ENCODE assay signal across 8 mouse cellular contexts in the genomic region with DNA sequence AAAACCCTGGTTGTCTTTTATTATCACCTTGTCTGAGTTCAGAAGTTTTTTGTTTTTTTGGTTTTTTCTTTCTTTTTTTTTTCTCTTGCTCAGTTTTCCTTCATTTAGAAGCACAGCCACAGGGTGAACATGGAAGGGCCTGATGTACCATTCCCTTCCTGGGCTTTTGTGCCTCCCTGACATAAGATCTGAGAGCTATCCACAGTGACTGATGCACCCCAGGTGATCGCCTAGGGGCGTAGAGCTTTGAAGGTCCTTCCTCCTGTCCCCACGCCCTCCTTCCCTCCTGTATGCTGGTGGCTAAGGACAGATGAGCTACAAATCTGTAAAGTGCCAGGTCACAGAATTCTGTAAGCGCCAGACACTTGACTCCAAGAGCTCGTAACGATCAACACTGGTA.
DNase-seq lines count a peak whose midpoint lies in the region; ATAC-seq and TF ChIP-seq lines count a peak whose summit lies in the region.
"Had no signal": no experiment of that assay in that cellular context is flagged by ENCODE, and none has a peak within 500 bp of the region (broad histone marks: within the 10 kb centered on the region; RNA-seq: fewer than 3 reads in every experiment).

No protein-coding gene starts in this region.

- peaks cover 28% of the 10 kb centered on the region for H3K4me1 ChIP-seq in lung, embryonic 14.5 days (ENCODE audit: insufficient read depth)
- peaks cover 36% of the 10 kb centered on the region for H3K4me1 ChIP-seq in embryonic facial prominence, embryonic 13.5 days
- H3K4me1 ChIP-seq in hindbrain, embryonic 14.5 days (replicated peaks; ENCODE audit: control insufficient read depth, insufficient read depth, low read length): peaks cover 14% of the 10 kb centered on the region
- peaks cover 17% of the 10 kb centered on the region for H3K4me1 ChIP-seq in neural tube, embryonic 13.5 days (replicated peaks)

- peak overlapping the region; percentile 90 for H3K27ac ChIP-seq in lung, embryonic 14.5 days (ENCODE audit: low read depth)
- H3K27ac ChIP-seq in embryonic facial prominence, embryonic 13.5 days: peak overlapping the region; percentile 79
- peak overlapping the region; percentile 35 for H3K27ac ChIP-seq in hindbrain, embryonic 14.5 days
- peak overlapping the region; percentile 81 for H3K27ac ChIP-seq in neural tube, embryonic 13.5 days (replicated peaks)

- H3K4me2 ChIP-seq in lung, embryonic 14.5 days: no peak overlapping the region
- no peak overlapping the region for H3K4me2 ChIP-seq in embryonic facial prominence, embryonic 13.5 days
- H3K4me2 ChIP-seq in hindbrain, embryonic 14.5 days (replicated peaks): no peak overlapping the region
- no peak overlapping the region for H3K4me2 ChIP-seq in neural tube, embryonic 13.5 days
- H3K4me2 ChIP-seq: limb, embryonic 15.5 days had no signal

- DNase-seq in lung, embryonic 14.5 days: no peak
- DNase-seq in lung, postnatal 14 days: no peak
- no peak for DNase-seq in hindbrain, embryonic 14.5 days (ENCODE audit: low spot score)
- DNase-seq in right cerebral cortex, postnatal 10 days (ENCODE audit: low spot score in 2 of 2): no peak
- DNase-seq in ovary, adult 18-20 months (ENCODE audit: low spot score): no peak

- WGBS in lung, embryonic 14.5 days: 49% methylated on average over 6 of the region's 6 CpGs
- 65% methylated on average over 6 of the region's 6 CpGs for WGBS in embryonic facial prominence, embryonic 13.5 days
- WGBS in hindbrain, embryonic 14.5 days: 57% methylated on average over 6 of the region's 6 CpGs
- 53% methylated on average over 6 of the region's 6 CpGs for WGBS in neural tube, embryonic 13.5 days

- H3K9ac ChIP-seq in lung, embryonic 14.5 days: no peak overlapping the region
- H3K9ac ChIP-seq in embryonic facial prominence, embryonic 13.5 days: no peak overlapping the region
- H3K9ac ChIP-seq in hindbrain, embryonic 14.5 days: no peak overlapping the region
- peak overlapping the region; percentile 53; the same call in 1 of the 2 replicates for H3K9ac ChIP-seq in neural tube, embryonic 13.5 days
- H3K9ac ChIP-seq: limb, embryonic 15.5 days had no signal

- no peak overlapping the region for H3K4me3 ChIP-seq in lung, embryonic 14.5 days (ENCODE audit: low read depth, low read length)
- no peak overlapping the region for H3K4me3 ChIP-seq in embryonic facial prominence, embryonic 13.5 days
- no peak overlapping the region for H3K4me3 ChIP-seq in hindbrain, embryonic 14.5 days (replicated peaks; ENCODE audit: low read length)
- H3K4me3 ChIP-seq in neural tube, embryonic 13.5 days: no peak overlapping the region
- H3K4me3 ChIP-seq: limb, embryonic 15.5 days had no signal

- TF ChIP-seq CTCF in lung, embryonic 14.5 days (IDR thresholded peaks at IDR 0.05; ENCODE audit: low read depth): no peak

- no peaks in the 10 kb centered on the region for H3K9me3 ChIP-seq in lung, embryonic 14.5 days (ENCODE audit: low read depth, low read length)
- H3K9me3 ChIP-seq in embryonic facial prominence, embryonic 13.5 days: no peaks in the 10 kb centered on the region
- no peaks in the 10 kb centered on the region for H3K9me3 ChIP-seq in hindbrain, embryonic 14.5 days (ENCODE audit: control insufficient read depth, low read length)
- no peaks in the 10 kb centered on the region for H3K9me3 ChIP-seq in neural tube, embryonic 13.5 days
- H3K9me3 ChIP-seq: limb, embryonic 15.5 days had no signal

- H3K27me3 ChIP-seq in lung, embryonic 14.5 days (ENCODE audit: insufficient read depth, low read length): no peaks in the 10 kb centered on the region
- no peaks in the 10 kb centered on the region for H3K27me3 ChIP-seq in embryonic facial prominence, embryonic 13.5 days
- H3K27me3 ChIP-seq in hindbrain, embryonic 14.5 days (ENCODE audit: control insufficient read depth, insufficient read depth, low read length): no peaks in the 10 kb centered on the region
- H3K27me3 ChIP-seq in neural tube, embryonic 13.5 days: no peaks in the 10 kb centered on the region; the same call in 1 of the 2 replicates
- H3K27me3 ChIP-seq: limb, embryonic 15.5 days had no signal

- no peaks in the 10 kb centered on the region for H3K36me3 ChIP-seq in lung, embryonic 14.5 days (ENCODE audit: insufficient read depth)
- H3K36me3 ChIP-seq in embryonic facial prominence, embryonic 13.5 days: no peaks in the 10 kb centered on the region
- no peaks in the 10 kb centered on the region for H3K36me3 ChIP-seq in hindbrain, embryonic 14.5 days (replicated peaks; ENCODE audit: control insufficient read depth, insufficient read depth)
- no peaks in the 10 kb centered on the region for H3K36me3 ChIP-seq in neural tube, embryonic 13.5 days
- H3K36me3 ChIP-seq: limb, embryonic 15.5 days had no signal

- ATAC-seq in lung, embryonic 14.5 days (ENCODE audit: insufficient read depth): no peak
- ATAC-seq in embryonic facial prominence, embryonic 13.5 days (ENCODE audit: insufficient number of reproducible peaks, insufficient read depth, low FRiP score, low TSS enrichment, low read depth): no peak
- no peak for ATAC-seq in hindbrain, embryonic 14.5 days (ENCODE audit: low FRiP score)
- no peak for ATAC-seq in neural tube, embryonic 13.5 days (ENCODE audit: low read depth)

Comparison
In these comparisons a context has a peak if more than half of its experiments do, and no peak if none do; other contexts are left out.
1. H3K27ac ChIP-seq: peak in every context shown above with its lines; median percentile 90 in lung, embryonic 14.5 days; 81 in neural tube, embryonic 13.5 days; 79 in embryonic facial prominence, embryonic 13.5 days; 35 in hindbrain, embryonic 14.5 days.